Mouse (Mus musculus): ENCODE data around the gene Gpatch8. TPM values are rescaled to one million over a fixed set of nuclear protein-coding genes. Genes with fewer than 3 reads are reported as not detected.
A peak's percentile ranks its signal among the peaks of the same experiment; 100 is the strongest.

The Gpatch8 gene
- polyA plus RNA-seq, 1 experiment = 17.3 TPM

DNA sequence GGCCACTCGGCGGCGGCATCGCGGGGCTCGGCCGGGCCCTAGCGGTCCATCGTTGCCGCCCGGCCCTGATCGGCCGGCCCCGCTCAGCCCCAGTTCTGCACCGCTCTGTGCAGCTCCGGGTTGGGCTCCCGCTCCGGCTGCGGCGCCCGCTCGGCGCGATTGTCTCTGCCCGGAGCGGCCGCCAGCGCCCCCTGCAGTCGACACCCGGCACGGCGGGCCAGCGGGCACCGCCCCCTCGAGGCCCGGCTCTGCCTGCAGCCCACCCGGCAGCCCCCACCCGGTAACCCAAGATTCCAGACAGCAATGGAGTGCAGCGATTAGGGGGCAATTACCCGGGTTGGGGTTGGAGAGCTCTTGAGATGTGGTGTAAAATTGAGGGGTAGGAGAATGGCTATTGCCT lies 108.7 kb downstream of the Gpatch8 start, which contains the start of gene Fam171a2:
Fam171a2 (minus strand) TSS at position 186 of the 400 bp plus-strand sequence.
- DNase-seq = peak; percentile 82
- TF ChIP-seq CTCF (IDR thresholded peaks at IDR 0.05; ENCODE audit: insufficient read depth, low read length) = 0 out of 2 replicates have a peak, but pooled peaks have one; percentile 5
- TF ChIP-seq POLR2A (IDR thresholded peaks at IDR 0.05; ENCODE audit: borderline replicate concordance, extremely low read depth, low read depth, low read length) = no peak
- Histone ChIP-seq H3K4me1 (ENCODE audit: control insufficient read depth, insufficient read depth, low read length) (peaks cover 11% of the 10 kb centered on the region), H3K4me3 (replicated peaks; ENCODE audit: extremely low read depth, low read depth, low read length) (peak within 1 kb of the TSS; percentile 68)
- WGBS = under 1% methylated on average over 40 of the region's 40 CpGs

DNA sequence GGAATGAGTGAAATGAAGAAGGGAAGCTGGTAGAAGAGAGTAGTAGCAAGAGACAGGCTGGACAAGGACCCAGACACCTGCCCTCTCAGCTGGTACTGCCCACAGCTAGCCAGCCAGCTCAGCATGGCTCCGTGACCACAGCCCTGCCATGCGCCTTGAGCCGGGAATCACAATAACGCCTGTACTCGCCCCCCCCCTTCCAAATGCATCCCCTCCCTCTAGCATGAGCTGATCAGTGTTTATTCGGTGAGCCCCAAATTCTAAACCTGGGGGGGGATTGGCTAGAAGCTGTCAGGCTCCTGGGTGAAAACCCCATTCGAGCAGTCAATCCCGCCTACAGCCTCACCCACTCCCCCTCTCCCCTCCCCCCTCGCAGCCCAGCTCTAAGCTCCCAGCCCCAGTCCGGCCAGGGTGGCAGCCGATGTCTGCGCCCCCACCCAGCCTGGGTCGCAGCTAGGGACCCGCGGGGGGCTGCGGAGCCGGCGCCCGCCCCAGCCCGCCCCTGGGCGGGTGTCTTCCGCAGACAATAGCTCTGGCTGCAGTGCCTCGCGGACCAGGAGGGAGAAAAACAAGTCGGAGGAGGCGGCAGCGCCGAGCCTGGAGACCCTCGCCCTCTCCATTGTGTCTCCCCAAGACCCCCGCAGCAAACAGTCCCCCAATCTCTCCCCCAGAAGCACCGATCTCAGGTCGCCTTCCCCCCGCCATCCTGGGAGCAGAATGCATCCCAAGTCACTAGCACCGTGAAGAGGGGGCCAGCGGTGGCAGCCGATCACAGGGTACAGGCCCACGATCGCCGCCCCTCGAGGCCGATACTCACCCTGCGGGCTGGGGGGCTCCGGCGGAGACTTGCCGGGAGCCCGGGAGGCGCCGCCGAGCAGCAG lies 109.4 kb downstream of the Gpatch8 start:
- WGBS = under 1% methylated on average over 48 of the region's 49 CpGs
- peak overlapping the region; percentile 68 for H3K4me3 ChIP-seq (replicated peaks; ENCODE audit: extremely low read depth, low read depth, low read length)
- TF ChIP-seq POLR2A (IDR thresholded peaks at IDR 0.05; ENCODE audit: borderline replicate concordance, extremely low read depth, low read depth, low read length) (no peak), CTCF (IDR thresholded peaks at IDR 0.05; ENCODE audit: insufficient read depth, low read length) (no peak)
- peak; percentile 39 for DNase-seq
- peaks cover 11% of the 10 kb centered on the region for H3K4me1 ChIP-seq (ENCODE audit: control insufficient read depth, insufficient read depth, low read length)

DNA sequence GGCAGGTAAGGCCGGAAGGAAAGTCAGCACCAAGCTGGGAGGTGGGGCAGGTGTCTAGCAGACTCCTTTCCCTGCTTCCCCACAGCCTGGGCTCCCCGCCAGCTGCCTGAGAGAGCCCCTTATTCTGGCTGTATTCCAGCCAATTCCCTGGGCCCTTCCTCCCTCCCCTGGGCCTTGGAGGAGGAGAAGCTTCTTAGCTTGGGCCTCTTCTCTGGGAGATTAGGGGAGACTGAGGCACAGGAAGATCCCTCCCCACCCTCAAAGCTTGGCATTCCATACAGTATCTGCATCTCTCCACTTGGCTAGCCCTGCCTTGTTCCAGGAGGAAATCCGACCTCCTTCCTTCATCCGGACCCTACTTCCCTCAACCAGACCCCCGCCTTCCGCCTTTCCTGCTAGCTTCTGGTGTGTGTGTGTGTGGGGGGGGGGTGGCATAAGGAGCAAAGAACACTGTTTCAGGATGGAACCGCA lies 110.3 kb downstream of the Gpatch8 start:
- TF ChIP-seq POLR2A (IDR thresholded peaks at IDR 0.05; ENCODE audit: borderline replicate concordance, extremely low read depth, low read depth, low read length) = no peak
- TF ChIP-seq CTCF (IDR thresholded peaks at IDR 0.05; ENCODE audit: insufficient read depth, low read length) = no peak
- WGBS = 10% methylated on average over 7 of the region's 7 CpGs
- DNase-seq = no peak
- Histone ChIP-seq H3K4me1 (ENCODE audit: control insufficient read depth, insufficient read depth, low read length) (peaks cover 11% of the 10 kb centered on the region), H3K4me3 (replicated peaks; ENCODE audit: extremely low read depth, low read depth, low read length) (no peak overlapping the region)

DNA sequence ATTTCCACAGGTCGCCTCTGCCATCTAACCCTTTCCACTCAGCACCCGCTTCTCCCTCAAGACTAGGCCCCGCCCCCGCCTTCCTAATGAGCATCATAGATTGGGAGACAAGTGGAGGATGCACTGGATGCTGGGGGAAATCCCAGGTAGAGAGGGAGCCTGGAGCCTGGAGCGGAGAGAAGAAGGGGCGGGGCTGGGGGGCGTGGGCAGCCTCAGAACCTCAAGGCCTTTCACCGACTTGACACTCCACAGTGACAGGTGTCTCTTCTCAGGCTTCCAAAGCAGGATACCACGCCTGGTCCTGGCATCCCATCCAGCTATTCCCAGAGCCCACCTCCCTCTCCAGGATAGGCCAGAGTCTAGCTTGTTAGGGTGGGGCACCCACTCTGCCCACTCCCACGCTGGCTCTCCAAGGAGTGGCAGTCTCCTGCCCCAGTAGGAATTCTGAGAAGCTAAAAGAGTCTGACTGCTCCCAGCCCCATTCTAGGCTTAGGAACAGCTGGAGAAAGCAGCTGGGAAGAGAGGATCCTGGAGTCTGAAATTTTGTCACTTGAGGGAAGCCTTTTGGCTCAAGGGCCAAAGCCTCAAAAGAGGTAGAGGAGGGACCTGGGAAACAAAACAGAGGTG lies 110.8 kb downstream of the Gpatch8 start:
- peaks cover 11% of the 10 kb centered on the region for H3K4me1 ChIP-seq (ENCODE audit: control insufficient read depth, insufficient read depth, low read length)
- H3K4me3 ChIP-seq (replicated peaks; ENCODE audit: extremely low read depth, low read depth, low read length) = no peak overlapping the region
- 34% methylated on average over 10 of the region's 10 CpGs for WGBS
- TF ChIP-seq CTCF (IDR thresholded peaks at IDR 0.05; ENCODE audit: insufficient read depth, low read length) (no peak), POLR2A (IDR thresholded peaks at IDR 0.05; ENCODE audit: borderline replicate concordance, extremely low read depth, low read depth, low read length) (no peak)
- no peak for DNase-seq

DNA sequence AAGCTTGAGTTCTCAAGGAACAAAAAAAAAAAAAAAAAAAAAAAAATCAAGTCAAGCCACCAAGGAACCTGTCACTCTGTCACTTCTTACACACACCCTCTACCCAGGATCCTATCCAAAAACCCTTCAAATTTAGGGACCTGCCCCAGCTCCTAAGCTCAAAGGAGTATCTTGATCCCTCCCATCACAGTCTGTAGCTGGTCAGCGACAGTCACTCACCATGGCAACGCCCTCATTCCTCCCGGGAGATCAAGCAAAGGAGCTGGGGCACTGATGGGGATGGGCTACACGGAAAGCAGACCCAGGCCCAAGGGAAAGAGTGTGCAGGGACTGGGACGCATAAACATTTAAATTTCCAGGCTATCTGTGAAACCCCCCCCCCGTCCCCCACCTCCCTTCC lies 111.4 kb downstream of the Gpatch8 start:
- no peak for TF ChIP-seq CTCF (IDR thresholded peaks at IDR 0.05; ENCODE audit: insufficient read depth, low read length)
- no peak for TF ChIP-seq POLR2A (IDR thresholded peaks at IDR 0.05; ENCODE audit: borderline replicate concordance, extremely low read depth, low read depth, low read length)

DNA sequence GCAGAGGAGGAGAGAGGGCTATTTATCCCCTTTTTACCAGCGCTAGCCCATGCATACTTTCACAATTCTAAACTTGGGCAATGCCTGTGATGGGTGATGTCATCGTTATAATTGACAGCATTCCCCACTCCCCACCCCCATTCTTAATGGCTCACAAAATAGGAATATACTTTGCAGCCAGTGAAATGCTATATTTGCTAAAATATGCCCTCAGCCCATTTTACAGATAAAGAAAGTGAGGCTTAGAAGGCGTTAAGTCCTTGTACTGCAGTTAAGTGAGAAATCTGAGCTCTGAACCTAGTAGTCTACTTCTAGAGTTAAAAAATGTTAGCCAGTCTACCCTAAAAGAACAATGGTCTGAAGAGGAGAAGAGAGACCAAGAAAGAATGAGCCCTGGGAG lies 111.9 kb downstream of the Gpatch8 start:
- H3K4me1 ChIP-seq (ENCODE audit: control insufficient read depth, insufficient read depth, low read length) = peaks cover 11% of the 10 kb centered on the region
- no peak overlapping the region for H3K4me3 ChIP-seq (replicated peaks; ENCODE audit: extremely low read depth, low read depth, low read length)
- TF ChIP-seq POLR2A (IDR thresholded peaks at IDR 0.05; ENCODE audit: borderline replicate concordance, extremely low read depth, low read depth, low read length) (no peak), CTCF (IDR thresholded peaks at IDR 0.05; ENCODE audit: insufficient read depth, low read length) (no peak)
- WGBS = 63% methylated on average over 3 of the region's 3 CpGs
- no peak for DNase-seq

More for the DNA sequence above, 111.4 kb downstream of the Gpatch8 start:
- peaks cover 11% of the 10 kb centered on the region for H3K4me1 ChIP-seq (ENCODE audit: control insufficient read depth, insufficient read depth, low read length)
- 45% methylated on average over 6 of the region's 6 CpGs for WGBS
- DNase-seq = no peak
- no peak overlapping the region for H3K4me3 ChIP-seq (replicated peaks; ENCODE audit: extremely low read depth, low read depth, low read length)

DNA sequence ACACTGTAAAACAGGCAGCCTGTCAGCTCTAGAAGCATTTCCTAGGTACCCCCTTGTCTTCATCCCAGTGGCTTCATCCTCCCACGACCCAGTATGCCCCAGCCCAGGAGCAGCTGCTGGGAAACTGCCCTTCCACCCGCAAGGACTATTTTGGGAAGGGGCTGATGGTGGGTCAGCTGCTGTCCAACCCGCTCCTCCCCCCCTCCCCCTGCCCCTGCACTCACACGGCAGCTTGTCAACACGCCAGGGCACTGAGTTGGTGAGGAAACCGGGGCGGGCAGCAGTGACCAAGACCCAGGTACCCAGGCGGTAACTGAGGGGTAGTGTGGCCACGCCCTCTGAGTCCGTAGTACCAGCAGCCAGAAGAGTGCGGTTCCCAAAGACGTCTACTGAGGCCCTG lies 112.5 kb downstream of the Gpatch8 start:
- H3K4me3 ChIP-seq (replicated peaks; ENCODE audit: extremely low read depth, low read depth, low read length) = no peak overlapping the region
- 65% methylated on average over 12 of the region's 12 CpGs for WGBS
- peaks cover 11% of the 10 kb centered on the region for H3K4me1 ChIP-seq (ENCODE audit: control insufficient read depth, insufficient read depth, low read length)
- no peak for DNase-seq
- TF ChIP-seq POLR2A (IDR thresholded peaks at IDR 0.05; ENCODE audit: borderline replicate concordance, extremely low read depth, low read depth, low read length) (no peak), CTCF (IDR thresholded peaks at IDR 0.05; ENCODE audit: insufficient read depth, low read length) (no peak)

DNA sequence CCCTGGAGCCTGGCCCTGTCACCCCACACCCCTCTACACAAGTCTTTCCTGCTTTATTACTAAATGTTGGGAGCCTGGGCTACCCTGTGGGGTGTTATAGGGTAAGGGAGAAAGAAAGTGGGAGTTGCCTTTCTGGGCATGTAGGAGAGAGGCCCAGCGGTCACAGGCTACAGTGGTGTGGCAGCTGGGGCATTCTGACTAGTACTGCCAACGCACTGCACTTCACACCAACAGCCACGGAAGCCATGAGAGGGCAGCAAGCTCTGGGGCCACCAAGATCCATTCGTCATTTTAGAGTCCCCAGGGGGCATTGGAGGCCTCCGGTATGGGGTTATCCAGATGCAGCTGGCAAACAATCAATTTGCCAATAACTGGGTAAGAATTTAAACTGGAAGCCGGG lies 114.1 kb downstream of the Gpatch8 start:
- DNase-seq = no peak
- WGBS = 88% methylated on average over 6 of the region's 6 CpGs
- TF ChIP-seq POLR2A (IDR thresholded peaks at IDR 0.05; ENCODE audit: borderline replicate concordance, extremely low read depth, low read depth, low read length) = no peak
- TF ChIP-seq CTCF (IDR thresholded peaks at IDR 0.05; ENCODE audit: insufficient read depth, low read length) = no peak
- Histone ChIP-seq H3K4me1 (ENCODE audit: control insufficient read depth, insufficient read depth, low read length) (peaks cover 11% of the 10 kb centered on the region), H3K4me3 (replicated peaks; ENCODE audit: extremely low read depth, low read depth, low read length) (no peak overlapping the region)

DNA sequence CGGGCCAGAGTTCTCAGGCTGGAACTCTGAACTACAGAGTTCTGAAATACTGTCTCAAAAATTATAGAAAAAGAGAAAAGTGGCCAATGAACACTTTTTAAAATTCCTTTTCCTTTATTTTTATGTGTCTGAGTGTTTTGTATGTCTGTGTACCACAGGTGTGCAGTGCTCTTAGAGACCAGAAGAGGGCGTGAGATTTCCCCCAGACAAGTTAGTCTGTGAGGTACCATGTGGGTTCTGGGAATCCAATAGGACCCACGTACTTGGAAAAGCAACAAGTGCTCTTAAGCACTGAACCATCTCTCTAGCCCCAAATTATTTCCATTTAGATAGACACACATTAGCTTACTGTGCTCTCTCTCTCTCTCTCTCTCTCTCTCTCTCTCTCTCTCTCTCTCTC lies 114.8 kb downstream of the Gpatch8 start:
- TF ChIP-seq CTCF (IDR thresholded peaks at IDR 0.05; ENCODE audit: insufficient read depth, low read length) (no peak), POLR2A (IDR thresholded peaks at IDR 0.05; ENCODE audit: borderline replicate concordance, extremely low read depth, low read depth, low read length) (no peak)
- DNase-seq = no peak
- no peak overlapping the region for H3K4me3 ChIP-seq (replicated peaks; ENCODE audit: extremely low read depth, low read depth, low read length)
- WGBS = 76% methylated on average over 3 of the region's 3 CpGs
- H3K4me1 ChIP-seq (ENCODE audit: control insufficient read depth, insufficient read depth, low read length) = peaks cover 11% of the 10 kb centered on the region

All from lung, adult 2 months (tissue).